Mouse (Mus musculus) embryonic facial prominence, embryonic 12.5 days (tissue): ENCODE data around the gene Ercc2. TPM values are rescaled to one million over a fixed set of nuclear protein-coding genes. Genes with fewer than 3 reads are reported as not detected.

Experiments used
- ATAC-seq: fragments of 200-750 bp; cut with Nextera tagmentation; 2 replicates; pipeline ENCODE4 v1.8.0; 2017; ENCODE audit not compliant: insufficient number of reproducible peaks, insufficient read depth, low FRiP score, low TSS enrichment
- H3K27ac ChIP-seq: fragments of 300-500 bp; sonication (generic); 2 replicates; pipeline ENCODE4 v1.5.1; 2016; ENCODE audit warnings: mild to moderate bottlenecking
- H3K27me3 ChIP-seq: fragments of 300-500 bp; sonication (generic); 2 replicates; pipeline ENCODE4 v1.6.1; 2016; ENCODE audit warnings: mild to moderate bottlenecking, moderate library complexity
- H3K36me3 ChIP-seq: fragments of 300-500 bp; sonication (generic); 2 replicates; pipeline ENCODE4 v1.6.1; 2016; ENCODE audit warnings: mild to moderate bottlenecking
- H3K4me1 ChIP-seq: fragments of 300-500 bp; sonication (generic); 2 replicates; pipeline ENCODE4 v1.6.1; 2016
- H3K4me2 ChIP-seq: fragments of 300-500 bp; sonication (generic); replicated peaks from 2 replicates; pipeline ENCODE4 v1.6.1; 2016; ENCODE audit warnings: mild to moderate bottlenecking, moderate library complexity
- H3K4me3 ChIP-seq: fragments of 300-500 bp; sonication (generic); 2 replicates; pipeline ENCODE4 v1.5.1; 2016; ENCODE audit warnings: mild to moderate bottlenecking
- H3K9ac ChIP-seq: fragments of 300-500 bp; sonication (generic); 2 replicates; pipeline ENCODE4 v1.6.1; 2016; ENCODE audit warnings: mild to moderate bottlenecking, moderate library complexity
- H3K9me3 ChIP-seq: fragments of 300-500 bp; sonication (generic); 2 replicates; pipeline ENCODE4 v1.6.1; 2016; ENCODE audit warnings: mild to moderate bottlenecking, moderate library complexity
- WGBS: fragments of 180-500 bp; shearing (Covaris S2); methylation state at CpG from one replicate; pipeline ENCODE4 v1.1.7; 2016; 5-methylcytosine and 5-hydroxymethylcytosine counted together
- polyA plus RNA-seq: library from polyadenylated mRNA; unstranded; fragments of >200 nt; fragmentation: Nextera tagmentation; extraction: Ambion mirVana; gene quantifications from 2 replicates; pipeline ENCODE4 v1.2.1, GENCODE M21; 2016

Gene Ercc2
- polyA plus RNA-seq, 1 experiment from 2014 or later: 19.9 TPM

- WGBS: under 1% methylated on average over 31 of the region's 31 CpGs
- Histone ChIP-seq H3K4me3 (peak overlapping the region; percentile 68), H3K36me3 (peaks cover 22% of the 10 kb centered on the region), H3K27ac (peak overlapping the region; percentile 91), H3K9me3 (no peaks in the 10 kb centered on the region), H3K4me2 (peak overlapping the region; percentile 73), H3K4me1 (peaks cover 35% of the 10 kb centered on the region), H3K27me3 (peaks cover 17% of the 10 kb centered on the region), H3K9ac (peak overlapping the region; percentile 41)
- ATAC-seq: peak; percentile 90
Observed at GRCm38 (mm10) chr7:19344938-19345471, 36.8 kb upstream of the Ercc2 start.

- H3K4me3 ChIP-seq: no peak overlapping the region
- 87% methylated on average over 13 of the region's 13 CpGs for WGBS
- H3K4me2 ChIP-seq: no peak overlapping the region
- no peak overlapping the region for H3K9ac ChIP-seq
- peaks cover 60% of the 10 kb centered on the region for H3K36me3 ChIP-seq
- no peak overlapping the region for H3K27ac ChIP-seq
- no peaks in the 10 kb centered on the region for H3K9me3 ChIP-seq
- no peaks in the 10 kb centered on the region for H3K27me3 ChIP-seq
- peaks cover 16% of the 10 kb centered on the region for H3K4me1 ChIP-seq
- no peak for ATAC-seq
Observed at GRCm38 (mm10) chr7:19349188-19349915, 32.5 kb upstream of the Ercc2 start.

- Histone ChIP-seq H3K4me3 (no peak overlapping the region), H3K27me3 (no peaks in the 10 kb centered on the region), H3K9me3 (no peaks in the 10 kb centered on the region), H3K9ac (no peak overlapping the region), H3K27ac (no peak overlapping the region), H3K4me2 (no peak overlapping the region), H3K36me3 (peaks cover 69% of the 10 kb centered on the region), H3K4me1 (peaks cover 12% of the 10 kb centered on the region)
- no peak for ATAC-seq
- 93% methylated on average over 8 of the region's 8 CpGs for WGBS
Observed at GRCm38 (mm10) chr7:19350221-19350620, 31.6 kb upstream of the Ercc2 start.

- Histone ChIP-seq H3K27ac (no peak overlapping the region), H3K36me3 (peaks cover 69% of the 10 kb centered on the region), H3K4me3 (no peak overlapping the region), H3K9me3 (no peaks in the 10 kb centered on the region), H3K4me2 (no peak overlapping the region), H3K4me1 (peaks cover 17% of the 10 kb centered on the region; the same call in 1 of the 2 replicates), H3K27me3 (no peaks in the 10 kb centered on the region), H3K9ac (no peak overlapping the region)
- no peak for ATAC-seq
- WGBS: 88% methylated on average over 5 of the region's 5 CpGs
Observed at GRCm38 (mm10) chr7:19354991-19355390, 26.8 kb upstream of the Ercc2 start.

GRCm38 (mm10) chr7:19356311-19356710 lies 25.5 kb upstream of the Ercc2 start:
- no peak overlapping the region for H3K9ac ChIP-seq
- no peak overlapping the region for H3K4me3 ChIP-seq
- H3K9me3 ChIP-seq: no peaks in the 10 kb centered on the region
- ATAC-seq: no peak
- no peaks in the 10 kb centered on the region for H3K27me3 ChIP-seq
- H3K36me3 ChIP-seq: peaks cover 59% of the 10 kb centered on the region
- no peak overlapping the region for H3K27ac ChIP-seq
- no peak overlapping the region for H3K4me2 ChIP-seq
- H3K4me1 ChIP-seq: peaks cover 22% of the 10 kb centered on the region; the same call in 1 of the 2 replicates
- 69% methylated on average over 10 of the region's 10 CpGs for WGBS

GRCm38 (mm10) chr7:19357381-19358375 lies 24.1 kb upstream of the Ercc2 start:
- Histone ChIP-seq H3K36me3 (peaks cover 45% of the 10 kb centered on the region), H3K4me1 (peaks cover 28% of the 10 kb centered on the region), H3K4me3 (peak overlapping the region; percentile 68), H3K9ac (peak overlapping the region; percentile 69; the same call in 1 of the 2 replicates), H3K4me2 (peak overlapping the region; percentile 89), H3K27ac (no peak overlapping the region), H3K9me3 (no peaks in the 10 kb centered on the region), H3K27me3 (peaks cover 12% of the 10 kb centered on the region)
- WGBS: 91% methylated on average over 25 of the region's 25 CpGs
- no peak for ATAC-seq

- peak overlapping the region; percentile 89 for H3K4me2 ChIP-seq
- H3K4me3 ChIP-seq: peak overlapping the region; percentile 68
- peak overlapping the region; percentile 69 for H3K9ac ChIP-seq
- peaks cover 14% of the 10 kb centered on the region for H3K27me3 ChIP-seq
- H3K27ac ChIP-seq: no peak overlapping the region
- H3K36me3 ChIP-seq: peaks cover 36% of the 10 kb centered on the region
- ATAC-seq: no peak
- no peaks in the 10 kb centered on the region for H3K9me3 ChIP-seq
- 18% methylated on average over 13 of the region's 13 CpGs for WGBS
- peaks cover 28% of the 10 kb centered on the region for H3K4me1 ChIP-seq
Observed at GRCm38 (mm10) chr7:19358634-19359033, 23.2 kb upstream of the Ercc2 start.

- peaks cover 30% of the 10 kb centered on the region for H3K36me3 ChIP-seq
- H3K4me3 ChIP-seq: peak within 1 kb of the TSS; percentile 68
- ATAC-seq: peak; percentile 48
- peaks cover 15% of the 10 kb centered on the region for H3K27me3 ChIP-seq
- peak within 1 kb of the TSS; percentile 69 for H3K9ac ChIP-seq
- H3K27ac ChIP-seq: no peak within 1 kb of the TSS
- H3K4me2 ChIP-seq: peak within 1 kb of the TSS; percentile 89
- H3K4me1 ChIP-seq: peaks cover 28% of the 10 kb centered on the region
- H3K9me3 ChIP-seq: no peaks in the 10 kb centered on the region
- under 1% methylated on average over 31 of the region's 31 CpGs for WGBS
Observed at GRCm38 (mm10) chr7:19359299-19359891, 22.4 kb upstream of the Ercc2 start, which contains the start of the genes Cd3eap and Ppp1r13l. Cd3eap (minus strand) TSS chr7:19359483. Ppp1r13l (plus strand) TSS chr7:19359749.

- Histone ChIP-seq H3K27ac (no peak overlapping the region), H3K4me2 (peak overlapping the region; percentile 89), H3K27me3 (peaks cover 15% of the 10 kb centered on the region), H3K9me3 (no peaks in the 10 kb centered on the region), H3K36me3 (peaks cover 24% of the 10 kb centered on the region), H3K9ac (peak overlapping the region; percentile 51), H3K4me3 (peak overlapping the region; percentile 68), H3K4me1 (peaks cover 28% of the 10 kb centered on the region)
- 0 out of 2 replicates have a peak, but pooled peaks have one; percentile 22 for ATAC-seq
- under 1% methylated on average over 45 of the region's 45 CpGs for WGBS
Observed at GRCm38 (mm10) chr7:19359892-19360641, 21.7 kb upstream of the Ercc2 start.

GRCm38 (mm10) chr7:19360944-19361343 lies 20.9 kb upstream of the Ercc2 start:
- H3K36me3 ChIP-seq: peaks cover 19% of the 10 kb centered on the region
- peak; percentile 58 for ATAC-seq
- under 1% methylated on average over 27 of the region's 27 CpGs for WGBS
- H3K9ac ChIP-seq: peak overlapping the region; percentile 54
- peaks cover 28% of the 10 kb centered on the region for H3K4me1 ChIP-seq
- peak overlapping the region; percentile 68 for H3K4me3 ChIP-seq
- peak overlapping the region; percentile 89 for H3K4me2 ChIP-seq
- H3K27ac ChIP-seq: no peak overlapping the region
- no peaks in the 10 kb centered on the region for H3K9me3 ChIP-seq
- peaks cover 15% of the 10 kb centered on the region for H3K27me3 ChIP-seq
